Mouse (Mus musculus) layer of hippocampus, postnatal 14 days (tissue): ENCODE measurements at regions not wholly inside any gene's neighbourhood (a gene's known extent, or its start where the extent isn't known, plus 50 kb on each side); places are given as distances from the start of the nearest gene placed in this dataset.

ENCODE experiments used
- DNase-seq, 2 experiments: peaks; one replicate each; pipeline ENCODE4 v3.0.0; 2021 to 2022; ENCODE audit warnings: low spot score in 2 of 2, mixed read lengths in 1 of 2

- DNase-seq, result no peak
Measured at GRCm38 (mm10) chr9:61679686-61680085, 234.7 kb downstream of the Rplp1 start.

GRCm38 (mm10) chr9:61677603-61678002 is 236.7 kb downstream of the Rplp1 start:
- DNase-seq, result no peak

GRCm38 (mm10) chr9:61677037-61677436 is 237.3 kb downstream of the Rplp1 start:
- DNase-seq, result peak; percentile 31 to 61

- DNase-seq, result no peak
Measured at GRCm38 (mm10) chr9:61675366-61675765, 239.0 kb downstream of the Rplp1 start.

GRCm38 (mm10) chr9:61673575-61674203 is 240.7 kb downstream of the Rplp1 start:
- no peak for DNase-seq

- no peak for DNase-seq
Measured at GRCm38 (mm10) chr9:61670986-61671385, 243.4 kb downstream of the Rplp1 start.

- no peak for DNase-seq
Measured at GRCm38 (mm10) chr9:61669729-61670520, 244.4 kb downstream of the Rplp1 start.

- no peak for DNase-seq
Measured at GRCm38 (mm10) chr9:61668723-61669122, 245.6 kb downstream of the Rplp1 start.

- no peak for DNase-seq
Measured at GRCm38 (mm10) chr9:61668157-61668697, 246.1 kb downstream of the Rplp1 start.

GRCm38 (mm10) chr9:61667453-61668074 is 246.8 kb downstream of the Rplp1 start:
- DNase-seq, result no peak

- DNase-seq, result no peak
Measured at GRCm38 (mm10) chr9:61666761-61667332, 247.5 kb downstream of the Rplp1 start.

- DNase-seq, result no peak
Measured at GRCm38 (mm10) chr9:61666118-61666517, 248.2 kb downstream of the Rplp1 start.

- DNase-seq, result no peak
Measured at GRCm38 (mm10) chr9:61665254-61665653, 249.1 kb downstream of the Rplp1 start.

GRCm38 (mm10) chr9:61664000-61664622 is 250.2 kb downstream of the Rplp1 start:
- no peak for DNase-seq

- DNase-seq, result no peak
Measured at GRCm38 (mm10) chr9:61662055-61663028, 252.0 kb downstream of the Rplp1 start.

GRCm38 (mm10) chr9:61660191-61660590 is 254.2 kb downstream of the Rplp1 start:
- no peak for DNase-seq

- no peak for DNase-seq
Measured at GRCm38 (mm10) chr9:61657996-61658395, 256.3 kb downstream of the Rplp1 start.

GRCm38 (mm10) chr9:61655433-61655981 is 258.8 kb downstream of the Rplp1 start:
- DNase-seq, result peak in 1 of 2 experiments; percentile 18

- no peak for DNase-seq
Measured at GRCm38 (mm10) chr9:61645661-61646425, 268.5 kb downstream of the Rplp1 start.
